Mouse (Mus musculus) c-Kit-positive CD71-negative TER-119-negative erythroid progenitor cells, embryonic 14.5 days (primary cell): ENCODE results near the gene Auts2.

Experiments
- DNase-seq: peaks from one replicate; pipeline ENCODE4 v3.0.0-alpha.2; 2013; ENCODE audit warnings: low read depth

Gene Auts2

DNA sequence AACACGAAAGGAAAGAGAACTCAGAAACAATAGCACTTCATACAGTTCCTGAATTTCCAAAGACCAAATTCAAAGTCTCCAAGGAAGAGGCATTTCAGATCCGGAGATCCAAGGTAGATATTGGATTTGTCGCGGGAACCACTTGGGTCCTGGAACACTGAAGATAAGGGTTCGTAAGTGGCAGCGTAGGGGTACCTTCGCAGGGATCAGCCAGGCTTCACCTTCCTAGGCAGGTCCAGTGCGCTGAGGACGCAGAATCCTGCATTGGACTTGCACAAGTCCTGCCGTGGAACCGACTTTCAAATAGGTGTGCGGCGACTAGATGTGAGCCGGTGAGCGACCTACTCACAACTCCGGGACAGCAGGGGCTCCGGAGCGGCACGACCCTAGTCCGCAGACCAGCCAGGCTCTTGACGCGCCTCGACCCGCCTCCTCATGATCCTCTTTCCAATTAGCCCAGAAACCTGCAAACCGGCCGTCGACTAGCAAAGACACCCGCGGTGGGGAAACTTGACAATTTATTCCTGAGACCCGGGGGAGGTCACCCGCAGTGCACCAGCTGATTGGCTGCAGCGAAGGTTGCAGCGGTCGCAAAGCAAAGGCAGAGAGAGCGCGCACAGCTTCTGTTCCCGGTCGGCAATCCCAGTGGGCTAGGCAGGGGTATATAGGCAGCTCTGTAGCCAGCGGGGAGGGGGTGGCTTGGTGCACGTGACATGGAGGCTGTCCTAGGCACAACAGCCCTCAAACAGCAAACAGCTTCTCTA, 926.8 kb downstream of the Auts2 start:
- no peak for DNase-seq

DNA sequence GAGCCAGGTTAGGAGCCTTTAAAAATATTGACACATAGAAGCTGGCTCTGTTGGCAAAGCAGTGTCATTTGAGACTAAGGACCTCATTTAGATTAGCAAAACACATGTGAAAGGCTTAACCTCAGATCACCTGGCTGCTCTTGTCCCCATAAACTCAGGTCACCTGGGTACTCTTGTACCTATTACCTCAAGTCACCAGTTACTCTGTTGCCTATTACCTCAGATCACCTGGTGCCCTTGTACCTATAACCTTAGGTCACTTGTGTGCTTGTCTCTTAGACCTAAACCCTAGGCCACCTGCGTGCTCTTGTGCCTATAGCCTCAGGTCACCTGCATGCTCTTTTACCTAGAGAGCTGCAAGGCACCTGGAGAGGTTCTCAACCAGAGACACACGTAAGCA, 928.9 kb downstream of the Auts2 start:
- DNase-seq: no peak

GRCm38 (mm10) chr5:131613301-131613700, 929.8 kb downstream of the Auts2 start:
- no peak for DNase-seq

- DNase-seq: no peak
Observed at GRCm38 (mm10) chr5:131610702-131611101, 932.4 kb downstream of the Auts2 start.

DNA sequence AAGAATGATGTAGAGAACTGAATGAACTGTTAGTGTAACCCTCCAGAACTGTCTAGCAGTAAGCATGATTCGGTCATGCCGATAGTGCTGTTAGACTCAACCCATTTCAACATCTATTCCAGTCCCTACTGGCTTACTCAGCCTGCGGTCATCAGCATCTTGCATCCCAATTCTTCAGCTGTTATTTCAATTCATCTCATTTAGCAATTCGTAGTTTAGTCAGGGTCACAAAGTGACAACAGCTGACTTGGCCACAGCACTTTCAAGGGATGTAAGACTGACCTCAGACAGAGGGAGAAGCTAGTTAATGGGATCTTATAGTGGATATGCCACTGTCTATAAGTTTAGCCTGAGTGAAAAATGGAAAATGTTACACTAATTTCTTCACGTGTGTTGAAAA, 936.4 kb downstream of the Auts2 start:
- DNase-seq: no peak

DNA sequence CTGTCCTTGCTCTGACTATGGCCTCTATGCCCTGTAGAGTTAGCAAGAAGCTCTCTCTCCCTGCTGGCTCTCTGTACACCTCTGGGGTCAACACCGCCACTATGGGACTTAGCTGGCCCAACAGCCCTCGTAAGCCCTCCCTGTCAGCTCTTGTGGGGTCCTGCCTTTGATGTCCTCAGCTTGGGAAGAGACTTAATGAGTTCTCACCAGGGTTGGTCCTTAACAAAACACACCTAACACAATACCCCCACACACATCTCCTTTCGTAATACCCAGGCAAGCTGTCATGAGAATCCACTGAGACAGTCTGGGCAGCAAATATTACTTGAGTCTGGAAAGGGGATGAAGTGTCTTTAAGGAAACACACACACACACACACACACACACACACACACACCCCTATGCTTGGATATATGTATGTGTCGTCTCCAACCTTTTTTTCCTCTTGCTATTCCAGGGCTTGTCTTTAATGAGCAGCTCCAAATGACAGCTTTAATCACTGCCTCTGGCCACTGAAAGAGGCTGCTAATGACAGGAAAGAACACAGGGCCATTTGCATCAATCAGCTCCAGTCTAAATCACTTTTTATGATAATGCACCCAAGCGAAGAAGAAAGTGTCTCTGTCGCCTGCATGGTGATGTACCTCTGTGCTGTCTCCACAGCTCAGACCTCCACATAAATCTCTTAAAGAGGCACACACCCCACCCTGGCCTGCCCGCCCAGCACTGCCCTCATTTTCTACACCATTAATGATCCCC, 941.0 kb downstream of the Auts2 start:
- DNase-seq: no peak

DNA sequence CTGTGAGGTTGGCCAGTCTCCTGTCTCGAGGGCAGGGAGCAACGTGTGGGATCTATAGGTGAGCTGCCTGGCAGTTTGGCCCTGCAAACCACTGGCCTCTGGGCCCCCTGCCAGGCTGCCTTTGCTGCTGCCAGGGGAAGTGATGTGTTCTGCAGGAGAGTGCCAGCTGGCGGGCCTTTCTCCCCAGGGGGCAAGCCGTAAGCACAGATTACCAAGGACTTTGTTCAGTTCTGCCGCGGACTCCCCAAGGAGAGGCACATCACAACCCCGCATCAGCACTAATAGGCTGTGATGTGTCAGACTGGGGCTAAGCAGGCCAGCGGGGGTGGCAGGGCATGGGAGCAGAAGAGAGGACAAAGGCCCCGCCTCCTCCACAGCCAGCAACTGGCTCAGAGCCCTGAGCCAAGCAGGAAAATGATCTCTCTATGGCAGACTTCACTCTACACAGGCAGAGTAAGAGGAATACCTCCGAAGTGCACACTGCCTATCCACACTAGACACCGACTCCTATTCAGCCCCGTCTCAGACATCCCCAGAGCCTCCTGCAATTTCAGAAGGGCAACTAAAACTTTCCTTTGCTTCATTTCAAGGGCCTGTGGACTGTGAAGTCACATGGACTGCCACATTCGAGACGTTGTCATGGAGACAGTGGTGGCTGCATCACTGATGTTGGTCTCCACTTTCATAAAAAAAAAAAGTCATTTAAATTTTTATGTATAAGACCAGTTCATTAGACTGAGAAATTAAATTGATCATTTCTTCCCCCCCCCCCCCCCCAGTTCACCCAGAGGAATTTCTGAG, 942.6 kb downstream of the Auts2 start:
- no peak for DNase-seq

- DNase-seq: no peak
Observed at GRCm38 (mm10) chr5:131597503-131597902, 945.6 kb downstream of the Auts2 start.

GRCm38 (mm10) chr5:131596591-131596990, 946.6 kb downstream of the Auts2 start:
- no peak for DNase-seq

DNA sequence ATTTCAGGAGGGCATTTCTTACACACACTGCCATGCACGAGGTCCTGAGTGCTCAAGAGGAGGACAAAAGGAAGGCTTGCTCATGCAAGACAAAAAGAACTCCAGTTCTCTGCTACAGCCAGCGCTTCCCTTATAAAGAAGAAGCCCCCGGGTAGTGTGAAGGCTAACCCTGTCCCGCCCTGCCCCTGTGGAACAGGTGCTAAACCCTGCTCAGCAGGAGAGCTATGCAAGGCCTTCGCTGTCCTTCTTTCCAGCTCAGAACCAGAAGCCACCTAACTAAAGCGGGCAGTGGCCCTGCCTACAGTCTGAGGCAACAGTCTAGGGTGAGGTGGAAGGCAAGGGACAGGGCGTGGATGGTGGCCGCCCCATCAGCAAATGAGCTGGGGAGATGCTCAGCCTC, 947.4 kb downstream of the Auts2 start:
- DNase-seq: no peak

GRCm38 (mm10) chr5:131594597-131594996, 948.5 kb downstream of the Auts2 start:
- DNase-seq: no peak

- no peak for DNase-seq
Observed at GRCm38 (mm10) chr5:131593261-131593660, 949.9 kb downstream of the Auts2 start.

DNA sequence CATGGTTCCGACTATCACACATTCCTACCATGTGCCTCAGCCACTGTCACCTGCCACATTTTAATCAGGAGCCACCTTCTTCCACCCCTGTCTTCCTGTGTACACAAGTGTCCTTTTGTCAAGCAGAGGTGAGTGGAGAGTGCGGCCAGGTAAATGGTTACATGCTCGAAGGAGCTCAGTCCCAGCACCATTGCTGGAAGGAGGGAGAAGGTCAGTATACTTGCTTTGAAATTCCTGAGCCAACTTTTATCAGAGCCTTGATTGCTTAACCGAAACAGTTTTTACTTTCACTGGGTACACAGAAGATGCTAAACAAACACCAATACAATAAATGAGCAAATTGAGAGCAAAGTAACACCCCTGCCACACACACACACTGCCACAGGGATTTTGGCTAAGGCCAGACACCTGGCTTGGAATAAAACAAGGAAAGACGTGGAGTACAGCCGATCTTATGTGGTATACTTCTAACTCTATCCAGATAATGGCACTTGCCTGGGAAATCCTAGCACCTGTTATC, 953.1 kb downstream of the Auts2 start:
- DNase-seq: no peak

DNA sequence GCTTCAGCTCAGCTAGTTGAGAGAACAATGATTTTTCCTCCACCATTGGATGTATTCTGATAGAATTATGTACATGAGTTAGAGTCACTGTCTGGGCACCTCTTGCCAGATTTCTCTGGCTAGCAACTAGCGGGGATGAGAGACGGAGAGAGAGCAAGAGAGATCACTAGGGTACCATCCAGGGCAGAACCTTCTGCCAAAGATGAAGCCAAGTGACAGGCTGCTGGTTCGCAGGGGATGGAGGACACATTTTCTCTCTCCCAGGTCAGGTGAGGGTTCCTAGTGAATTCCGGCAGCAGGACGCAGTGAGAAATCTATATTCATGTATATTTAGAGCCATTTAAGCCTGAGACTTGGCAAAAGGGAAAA, 956.8 kb downstream of the Auts2 start:
- no peak for DNase-seq

GRCm38 (mm10) chr5:131585684-131586331, 957.3 kb downstream of the Auts2 start:
- no peak for DNase-seq

DNA sequence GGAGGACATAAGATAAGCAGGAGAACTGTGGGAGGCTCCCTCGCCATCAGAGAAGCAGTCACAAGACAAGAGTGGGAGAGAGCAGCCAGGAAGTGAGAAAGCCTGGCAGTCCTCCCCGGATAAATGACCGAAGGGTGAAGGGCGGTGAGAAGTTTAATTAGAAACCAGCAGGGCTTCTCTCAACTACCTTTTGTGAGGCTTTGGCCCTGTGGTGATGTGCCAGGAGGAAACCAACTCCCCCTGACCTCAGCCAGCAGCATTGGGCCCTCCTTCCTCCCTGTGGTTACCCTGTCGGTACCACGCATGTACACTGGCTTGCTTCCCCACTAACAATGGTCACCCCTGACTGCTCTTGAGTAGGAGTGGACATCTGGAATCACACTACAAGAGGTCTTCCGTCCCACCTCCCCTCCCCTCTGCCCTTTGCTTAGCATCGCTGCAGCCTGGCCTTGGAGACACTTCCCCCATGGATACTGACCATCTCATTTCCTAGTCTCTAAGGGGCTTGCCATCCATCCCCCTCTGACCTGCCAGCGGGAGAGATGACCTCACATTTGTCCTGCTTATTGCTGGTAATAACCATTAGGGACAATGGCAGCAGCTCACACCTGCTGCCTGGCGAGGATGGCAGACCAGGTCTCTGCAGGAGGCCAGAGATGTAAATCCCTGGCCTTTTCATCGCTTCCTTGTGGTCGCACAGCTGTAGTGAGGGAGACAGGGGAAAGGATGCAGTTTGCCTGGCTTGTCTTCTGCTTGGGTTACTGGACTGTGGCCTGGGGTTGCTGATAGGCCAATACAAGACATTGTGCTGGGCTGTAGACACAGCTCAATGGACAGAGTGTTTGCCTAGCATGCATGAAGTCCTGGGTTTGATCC, 958.6 kb downstream of the Auts2 start:
- no peak for DNase-seq

DNA sequence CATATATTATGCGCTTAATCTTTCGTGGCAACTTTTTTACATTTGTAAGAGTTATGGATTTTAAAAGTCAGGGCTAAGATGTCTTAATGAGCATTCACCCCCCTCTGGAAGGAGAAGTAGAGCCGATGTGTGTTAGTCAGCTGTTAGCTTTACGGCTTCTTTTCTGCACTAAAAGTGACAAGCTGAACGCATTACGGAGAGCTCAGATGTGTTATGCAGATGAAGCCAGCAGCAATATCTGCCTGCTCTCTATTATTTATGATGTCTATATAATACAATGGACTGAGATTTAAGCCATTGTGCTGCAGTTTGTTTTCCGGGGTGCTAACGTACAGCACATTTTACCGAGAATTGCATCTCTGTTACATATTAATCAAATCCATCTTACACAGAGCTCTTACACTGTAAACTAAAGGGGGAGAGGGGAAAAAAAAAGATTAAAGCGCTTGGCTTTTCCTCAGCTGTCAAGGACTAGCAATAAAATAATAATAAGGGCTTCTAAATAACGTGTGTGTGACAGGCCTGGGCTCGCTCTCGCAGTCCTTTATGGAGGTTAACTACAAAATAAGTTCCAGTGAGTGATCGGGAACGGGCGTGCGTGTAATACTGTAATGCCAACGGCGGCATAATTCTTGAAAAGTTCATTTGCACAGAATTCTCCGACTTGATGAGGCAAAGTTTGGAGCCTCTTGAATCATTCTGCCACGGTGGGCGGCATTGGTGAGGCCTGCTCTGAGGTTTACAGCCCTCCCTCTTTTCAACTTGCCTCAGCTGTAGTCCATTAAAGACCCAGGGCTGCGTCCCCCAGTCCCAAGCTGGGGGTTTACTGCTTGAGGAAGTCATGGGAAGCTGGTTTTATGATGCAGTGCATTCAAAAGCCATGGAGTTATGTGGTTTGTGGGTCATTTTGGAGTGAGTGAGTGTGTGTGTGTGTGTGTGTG, 961.8 kb downstream of the Auts2 start:
- no peak for DNase-seq

- no peak for DNase-seq
Observed at GRCm38 (mm10) chr5:131578737-131579136, 964.4 kb downstream of the Auts2 start.

- no peak for DNase-seq
Observed at GRCm38 (mm10) chr5:131575733-131576265, 967.3 kb downstream of the Auts2 start.

- no peak for DNase-seq
Observed at GRCm38 (mm10) chr5:131575086-131575514, 968.0 kb downstream of the Auts2 start.
